Mouse (Mus musculus): ENCODE results near the gene Kcnip4.

DNA sequence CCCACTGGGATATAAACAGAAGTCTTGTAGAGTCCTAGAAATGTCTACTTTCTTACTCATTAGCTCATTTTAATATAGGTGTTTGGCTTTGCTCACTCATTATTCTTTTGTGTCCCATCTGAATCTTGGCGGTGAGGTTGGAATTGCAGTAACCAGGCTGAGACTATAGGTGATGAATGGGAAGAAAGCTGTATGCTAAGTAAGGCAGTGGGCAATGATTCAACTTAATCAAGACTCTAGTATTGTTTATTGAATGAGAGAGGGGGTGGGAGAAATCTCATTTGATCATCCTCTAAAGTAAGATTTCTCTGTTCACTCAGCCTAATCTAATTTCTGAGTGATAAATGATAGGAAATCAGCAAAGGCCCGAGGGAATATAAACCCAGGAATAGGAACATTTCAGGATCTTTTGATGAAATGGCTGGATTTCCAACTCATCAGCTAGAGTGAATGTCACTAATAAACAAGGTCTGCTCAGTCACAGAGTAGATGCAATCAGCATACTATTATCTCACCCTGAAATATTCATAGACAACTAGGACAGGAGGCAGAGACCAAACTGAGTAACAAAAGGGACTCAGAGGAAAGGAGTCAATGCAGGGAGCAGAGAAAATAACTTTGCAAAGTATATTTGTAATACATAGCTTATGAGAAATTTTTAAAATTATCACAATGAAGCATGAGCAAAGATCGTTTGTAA, 660.3 kb downstream of the Kcnip4 start:
- TF ChIP-seq CTCF (IDR thresholded peaks at IDR 0.05; ENCODE audit: extremely low read depth, insufficient read depth, insufficient read length, insufficient replicate concordance) (no peak), POLR2A (IDR thresholded peaks at IDR 0.05; ENCODE audit: low read depth, low read length) (no peak)
